Mouse (Mus musculus): Measurements from ENCODE around the gene Nodal. TPM values are rescaled to one million over a fixed set of nuclear protein-coding genes. Genes with fewer than 3 reads are reported as not detected.
"Not testable (repeated sequence)": the region's sequence is repeated elsewhere in the genome, so short reads cannot be mapped to it uniquely, and the experiment has no call there.

Nodal gene
- polyA plus RNA-seq, 1 experiment from 2014 or later: not detected

- H3K36me3 ChIP-seq (replicated peaks): peaks cover 70% of the 10 kb centered on the region
- DNase-seq (ENCODE audit: low spot score): no peak
- peaks cover 74% of the 10 kb centered on the region for H3K4me1 ChIP-seq
- no peak overlapping the region for H3K27ac ChIP-seq (replicated peaks)
- no peaks in the 10 kb centered on the region for H3K9me3 ChIP-seq
- H3K27me3 ChIP-seq (replicated peaks; ENCODE audit: low read depth, poor library complexity, severe bottlenecking): no peaks in the 10 kb centered on the region
- WGBS: 86% methylated on average over 3 of the region's 3 CpGs
- no peak overlapping the region for H3K4me3 ChIP-seq
Observed at GRCm38 (mm10) chr10:61445016-61445415, 27.2 kb downstream of the Nodal start.

- DNase-seq (ENCODE audit: low spot score): no peak
- H3K9me3 ChIP-seq: no peaks in the 10 kb centered on the region
- peaks cover 79% of the 10 kb centered on the region for H3K4me1 ChIP-seq
- H3K36me3 ChIP-seq (replicated peaks): peaks cover 56% of the 10 kb centered on the region
- no peak overlapping the region for H3K27ac ChIP-seq (replicated peaks)
- 0 out of 2 replicates have a peak overlapping the region, but pooled peaks have one; percentile 5 for H3K4me3 ChIP-seq
- no peaks in the 10 kb centered on the region for H3K27me3 ChIP-seq (replicated peaks; ENCODE audit: low read depth, poor library complexity, severe bottlenecking)
- WGBS: 82% methylated on average over 10 of the region's 10 CpGs
Observed at GRCm38 (mm10) chr10:61447581-61448353, 30.0 kb downstream of the Nodal start.

- 83% methylated on average over 3 of the region's 3 CpGs for WGBS
- Histone ChIP-seq H3K27me3 (replicated peaks; ENCODE audit: low read depth, poor library complexity, severe bottlenecking) (no peaks in the 10 kb centered on the region), H3K9me3 (no peaks in the 10 kb centered on the region), H3K36me3 (replicated peaks) (peaks cover 56% of the 10 kb centered on the region), H3K4me1 (peaks cover 68% of the 10 kb centered on the region), H3K4me3 (no peak overlapping the region), H3K27ac (replicated peaks) (no peak overlapping the region)
- no peak for DNase-seq (ENCODE audit: low spot score)
Observed at GRCm38 (mm10) chr10:61448834-61449233, 31.1 kb downstream of the Nodal start.

GRCm38 (mm10) chr10:61451463-61451930 lies 33.7 kb downstream of the Nodal start:
- Histone ChIP-seq H3K4me3 (peak overlapping the region; percentile 85), H3K4me1 (peaks cover 46% of the 10 kb centered on the region), H3K27ac (replicated peaks) (peak overlapping the region; percentile 94), H3K9me3 (no peaks in the 10 kb centered on the region), H3K36me3 (replicated peaks) (peaks cover 43% of the 10 kb centered on the region), H3K27me3 (replicated peaks; ENCODE audit: low read depth, poor library complexity, severe bottlenecking) (no peaks in the 10 kb centered on the region)
- DNase-seq (ENCODE audit: low spot score): peak; percentile 25
- 10% methylated on average over 8 of the region's 8 CpGs for WGBS

- peaks cover 37% of the 10 kb centered on the region for H3K36me3 ChIP-seq (replicated peaks)
- peak; percentile 59 for DNase-seq (ENCODE audit: low spot score)
- under 1% methylated on average over 62 of the region's 62 CpGs for WGBS
- H3K27me3 ChIP-seq (replicated peaks; ENCODE audit: low read depth, poor library complexity, severe bottlenecking): no peaks in the 10 kb centered on the region
- peak overlapping the region; percentile 85 for H3K4me3 ChIP-seq
- H3K27ac ChIP-seq (replicated peaks): peak overlapping the region; percentile 94
- H3K4me1 ChIP-seq: peaks cover 41% of the 10 kb centered on the region
- no peaks in the 10 kb centered on the region for H3K9me3 ChIP-seq
Observed at GRCm38 (mm10) chr10:61451931-61452617, 34.3 kb downstream of the Nodal start.

GRCm38 (mm10) chr10:61452645-61453044 lies 34.9 kb downstream of the Nodal start, which contains the start of gene Eif4ebp2:
Gene Eif4ebp2, minus strand, starts transcription at chr10:61452661.
- H3K36me3 ChIP-seq (replicated peaks): peaks cover 31% of the 10 kb centered on the region
- H3K9me3 ChIP-seq: no peaks in the 10 kb centered on the region
- peaks cover 37% of the 10 kb centered on the region for H3K4me1 ChIP-seq
- peak; percentile 99 for DNase-seq (ENCODE audit: low spot score)
- peak within 1 kb of the TSS; percentile 85 for H3K4me3 ChIP-seq
- peak within 1 kb of the TSS; percentile 94 for H3K27ac ChIP-seq (replicated peaks)
- H3K27me3 ChIP-seq (replicated peaks; ENCODE audit: low read depth, poor library complexity, severe bottlenecking): no peaks in the 10 kb centered on the region
- WGBS: under 1% methylated on average over 36 of the region's 36 CpGs

GRCm38 (mm10) chr10:61453171-61453570 lies 35.4 kb downstream of the Nodal start:
- not testable (repeated sequence) for H3K27me3 ChIP-seq (replicated peaks; ENCODE audit: low read depth, poor library complexity, severe bottlenecking); H3K9me3 ChIP-seq; DNase-seq (ENCODE audit: low spot score)
- peaks cover 32% of the 10 kb centered on the region for H3K4me1 ChIP-seq
- peaks cover 26% of the 10 kb centered on the region for H3K36me3 ChIP-seq (replicated peaks)
- peak overlapping the region; percentile 85 for H3K4me3 ChIP-seq
- peak overlapping the region; percentile 94 for H3K27ac ChIP-seq (replicated peaks)
- 82% methylated on average over 3 of the region's 3 CpGs for WGBS

- Histone ChIP-seq H3K27me3 (replicated peaks; ENCODE audit: low read depth, poor library complexity, severe bottlenecking) (no peaks in the 10 kb centered on the region), H3K9me3 (no peaks in the 10 kb centered on the region), H3K4me3 (no peak overlapping the region), H3K4me1 (0 out of 2 replicates have a peak, but pooled peaks cover 3% of the 10 kb centered on the region), H3K36me3 (replicated peaks) (no peaks in the 10 kb centered on the region), H3K27ac (replicated peaks) (no peak overlapping the region)
- 71% methylated on average over 3 of the region's 3 CpGs for WGBS
- DNase-seq (ENCODE audit: low spot score): no peak
Observed at GRCm38 (mm10) chr10:61457182-61457581, 39.4 kb downstream of the Nodal start.

GRCm38 (mm10) chr10:61465009-61465408 lies 47.2 kb downstream of the Nodal start:
- H3K4me3 ChIP-seq: no peak overlapping the region
- no peak for DNase-seq (ENCODE audit: low spot score)
- H3K27me3 ChIP-seq (replicated peaks; ENCODE audit: low read depth, poor library complexity, severe bottlenecking): no peaks in the 10 kb centered on the region
- no peaks in the 10 kb centered on the region for H3K9me3 ChIP-seq
- 85% methylated on average over 4 of the region's 4 CpGs for WGBS
- H3K27ac ChIP-seq (replicated peaks): no peak overlapping the region
- H3K36me3 ChIP-seq (replicated peaks): no peaks in the 10 kb centered on the region
- peaks cover 3% of the 10 kb centered on the region; the same call in 1 of the 2 replicates for H3K4me1 ChIP-seq

GRCm38 (mm10) chr10:61466242-61466641 lies 48.5 kb downstream of the Nodal start:
- H3K4me1 ChIP-seq: peaks cover 3% of the 10 kb centered on the region; the same call in 1 of the 2 replicates
- WGBS: 72% methylated on average over 8 of the region's 8 CpGs
- no peaks in the 10 kb centered on the region for H3K9me3 ChIP-seq
- DNase-seq (ENCODE audit: low spot score): no peak
- H3K36me3 ChIP-seq (replicated peaks): no peaks in the 10 kb centered on the region
- H3K27me3 ChIP-seq (replicated peaks; ENCODE audit: low read depth, poor library complexity, severe bottlenecking): no peaks in the 10 kb centered on the region
- no peak overlapping the region for H3K4me3 ChIP-seq
- H3K27ac ChIP-seq (replicated peaks): no peak overlapping the region

- Histone ChIP-seq H3K27me3 (replicated peaks; ENCODE audit: low read depth, poor library complexity, severe bottlenecking) (no peaks in the 10 kb centered on the region), H3K27ac (replicated peaks) (no peak overlapping the region), H3K4me1 (peaks cover 2% of the 10 kb centered on the region; the same call in 1 of the 2 replicates), H3K36me3 (replicated peaks) (no peaks in the 10 kb centered on the region), H3K9me3 (no peaks in the 10 kb centered on the region), H3K4me3 (no peak overlapping the region)
- peak; percentile 61 for DNase-seq (ENCODE audit: low spot score)
- WGBS: 29% methylated on average over 5 of the region's 5 CpGs
Observed at GRCm38 (mm10) chr10:61466873-61467272, 49.1 kb downstream of the Nodal start.

GRCm38 (mm10) chr10:61468900-61469299 lies 51.1 kb downstream of the Nodal start:
- H3K36me3 ChIP-seq (replicated peaks): no peaks in the 10 kb centered on the region
- 66% methylated on average over 7 of the region's 7 CpGs for WGBS
- H3K4me3 ChIP-seq: no peak overlapping the region

More at GRCm38 (mm10) chr10:61468900-61469299, 51.1 kb downstream of the Nodal start:
- Histone ChIP-seq H3K4me1 (no peaks in the 10 kb centered on the region; the same call in 1 of the 2 replicates), H3K27ac (replicated peaks) (no peak overlapping the region), H3K27me3 (replicated peaks; ENCODE audit: low read depth, poor library complexity, severe bottlenecking) (no peaks in the 10 kb centered on the region), H3K9me3 (no peaks in the 10 kb centered on the region)
- no peak for DNase-seq (ENCODE audit: low spot score)
